Mouse (Mus musculus) right cerebral cortex, adult 2 months (tissue): ENCODE measurements around the gene Ifit2.
A peak's percentile ranks its signal among the peaks of the same experiment; 100 is the strongest.
"Not testable (repeated sequence)": the region's sequence is repeated elsewhere in the genome, so short reads cannot be mapped to it uniquely, and the experiment has no call there.

Experiments
- DNase-seq, 2 experiments: peaks; one replicate each; pipeline ENCODE4 v3.0.0; 2021 to 2022; ENCODE audit warnings: low spot score in 2 of 2

Gene Ifit2

GRCm38 (mm10) chr19:34547976-34548375, 2.5 kb upstream of the Ifit2 start:
- peak; percentile 80 to 84 for DNase-seq

GRCm38 (mm10) chr19:34550205-34550533, 325 bp upstream of the Ifit2 start:
- no peak for DNase-seq

- no peak for DNase-seq
These were observed 1.5 kb downstream of the Ifit2 start for GRCm38 (mm10) chr19:34551981-34552380.

- DNase-seq: no peak
These were observed 2.5 kb downstream of the Ifit2 start for GRCm38 (mm10) chr19:34553021-34553420.

- DNase-seq: no peak
These were observed 3.0 kb downstream of the Ifit2 start for GRCm38 (mm10) chr19:34553522-34553921.

GRCm38 (mm10) chr19:34554061-34554460, 3.6 kb downstream of the Ifit2 start:
- no peak for DNase-seq

GRCm38 (mm10) chr19:34556621-34557020, 6.1 kb downstream of the Ifit2 start:
- no peak for DNase-seq

- no peak for DNase-seq
These were observed 12.1 kb downstream of the Ifit2 start for GRCm38 (mm10) chr19:34562556-34562955.

GRCm38 (mm10) chr19:34566178-34566784, 15.8 kb downstream of the Ifit2 start:
- no peak for DNase-seq

GRCm38 (mm10) chr19:34568988-34569895, 18.7 kb downstream of the Ifit2 start:
- no peak for DNase-seq

- DNase-seq: no peak
These were observed 19.5 kb downstream of the Ifit2 start for GRCm38 (mm10) chr19:34569896-34570476.

- DNase-seq: no peak
These were observed 20.6 kb downstream of the Ifit2 start for GRCm38 (mm10) chr19:34571080-34571479.

GRCm38 (mm10) chr19:34573650-34574049, 23.2 kb downstream of the Ifit2 start:
- DNase-seq: no peak

GRCm38 (mm10) chr19:34577121-34577520, 26.6 kb downstream of the Ifit2 start:
- DNase-seq: no peak

- DNase-seq: not testable (repeated sequence)
These were observed 32.2 kb downstream of the Ifit2 start for GRCm38 (mm10) chr19:34582696-34583095.

- DNase-seq: not testable (repeated sequence)
These were observed 32.8 kb downstream of the Ifit2 start, which contains the start of gene Ifit3 for GRCm38 (mm10) chr19:34583126-34583766. Ifit3 (plus strand) TSS chr19:34583531.

GRCm38 (mm10) chr19:34585740-34586458, 35.4 kb downstream of the Ifit2 start:
- not testable (repeated sequence) for DNase-seq

GRCm38 (mm10) chr19:34587898-34588692, 37.6 kb downstream of the Ifit2 start:
- DNase-seq: not testable (repeated sequence)

GRCm38 (mm10) chr19:34588959-34589358, 38.5 kb downstream of the Ifit2 start:
- no peak for DNase-seq

- DNase-seq: no peak
These were observed 43.0 kb downstream of the Ifit2 start for GRCm38 (mm10) chr19:34593456-34593855.

GRCm38 (mm10) chr19:34594523-34594922, 44.0 kb downstream of the Ifit2 start:
- not testable (repeated sequence) for DNase-seq
